Mouse (Mus musculus) ES-Bruce4 (cell line): ENCODE measurements around the gene Pkp4.

Source experiments
- CTCF ChIP-seq: IDR thresholded peaks from one replicate; pipeline ENCODE4 v1.8.1; 2011; ENCODE audit warnings: low read depth, low read length
- POLR2A ChIP-seq: IDR thresholded peaks from one replicate; pipeline ENCODE4 v1.8.1; 2011; ENCODE audit warnings: low read length; ENCODE audit not compliant: insufficient read depth

DNA sequence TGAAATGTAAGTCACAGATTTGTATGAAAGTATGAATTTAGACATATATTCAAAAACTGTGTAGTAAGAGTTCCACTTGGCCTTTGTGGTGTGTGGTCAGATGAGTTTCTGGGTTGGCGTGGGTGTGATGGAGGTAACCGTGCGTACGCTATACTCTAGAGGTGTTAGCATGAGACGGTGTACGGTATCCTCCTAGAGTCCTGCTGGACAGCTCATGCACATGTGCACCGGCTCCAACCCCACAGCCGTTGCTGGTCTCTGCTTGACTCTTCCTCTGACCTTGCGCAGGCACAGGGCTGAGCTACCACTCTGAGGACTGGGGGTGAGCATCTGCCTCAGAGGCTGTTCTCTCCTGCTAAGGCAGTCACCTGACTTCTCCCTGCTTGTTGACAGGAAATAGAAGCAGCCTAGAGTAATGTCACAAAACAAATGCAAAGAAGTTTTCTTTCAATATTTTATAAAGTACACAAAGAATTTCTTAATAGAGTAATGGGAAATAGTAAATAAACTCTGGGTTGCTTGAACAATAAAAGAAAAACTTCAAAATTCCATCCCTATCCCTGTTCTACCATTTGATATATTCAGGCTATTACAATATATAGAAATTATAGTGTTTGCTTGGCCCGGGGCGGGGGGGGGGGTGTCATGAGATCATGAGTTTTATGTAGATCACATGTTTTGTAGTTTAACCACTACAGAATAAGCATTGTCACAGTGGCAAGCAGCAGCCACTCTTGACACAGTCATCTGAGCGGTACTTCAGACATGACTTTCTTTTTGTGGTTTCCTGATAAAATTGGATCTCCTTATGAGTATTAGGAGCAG is 83.8 kb downstream of the Pkp4 start:
- no peak for TF ChIP-seq CTCF
- no peak for TF ChIP-seq POLR2A
